Mouse (Mus musculus) right cerebral cortex, adult 2 months (tissue): ENCODE measurements at regions not wholly inside any gene's neighbourhood (a gene's known extent, or its start where the extent isn't known, plus 50 kb on each side); places are given as distances from the start of the nearest gene placed in this dataset.
A peak's percentile ranks its signal among the peaks of the same experiment; 100 is the strongest.
"Not testable (repeated sequence)": the region's sequence is repeated elsewhere in the genome, so short reads cannot be mapped to it uniquely, and the experiment has no call there.

Source experiments
- DNase-seq, 2 experiments: peaks; one replicate each; pipeline ENCODE4 v3.0.0; 2021 to 2022; ENCODE audit warnings: low spot score in 2 of 2

GRCm38 (mm10) chr1:185939914-185940313 lies 177.2 kb downstream of the Lyplal1 start:
- no peak for DNase-seq

- no peak for DNase-seq
Measured at GRCm38 (mm10) chr1:185940511-185940910, 176.6 kb downstream of the Lyplal1 start.

GRCm38 (mm10) chr1:185951163-185951562 lies 165.9 kb downstream of the Lyplal1 start:
- peak; percentile 25 to 53 for DNase-seq

GRCm38 (mm10) chr1:185955821-185956220 lies 161.3 kb downstream of the Lyplal1 start:
- not testable (repeated sequence) for DNase-seq

GRCm38 (mm10) chr1:185957557-185957956 lies 159.6 kb downstream of the Lyplal1 start:
- no peak for DNase-seq

GRCm38 (mm10) chr1:185958276-185958675 lies 158.8 kb downstream of the Lyplal1 start:
- DNase-seq: no peak

- peak; percentile 12 to 13 for DNase-seq
Measured at GRCm38 (mm10) chr1:185962606-185963005, 154.5 kb downstream of the Lyplal1 start.

- no peak for DNase-seq
Measured at GRCm38 (mm10) chr1:185963773-185964172, 153.3 kb downstream of the Lyplal1 start.

GRCm38 (mm10) chr1:185964426-185964825 lies 152.7 kb downstream of the Lyplal1 start:
- no peak for DNase-seq

- DNase-seq: no peak
Measured at GRCm38 (mm10) chr1:185967227-185967626, 149.9 kb downstream of the Lyplal1 start.

GRCm38 (mm10) chr1:185967816-185968215 lies 149.3 kb downstream of the Lyplal1 start:
- DNase-seq: no peak

GRCm38 (mm10) chr1:185968642-185969041 lies 148.5 kb downstream of the Lyplal1 start:
- DNase-seq: no peak

GRCm38 (mm10) chr1:185969231-185969630 lies 147.9 kb downstream of the Lyplal1 start:
- DNase-seq: no peak

- no peak for DNase-seq
Measured at GRCm38 (mm10) chr1:185977075-185977474, 140.0 kb downstream of the Lyplal1 start.

- DNase-seq: no peak
Measured at GRCm38 (mm10) chr1:185989432-185989831, 127.7 kb downstream of the Lyplal1 start.

GRCm38 (mm10) chr1:186000066-186000465 lies 117.0 kb downstream of the Lyplal1 start:
- DNase-seq: not testable (repeated sequence)

GRCm38 (mm10) chr1:186013413-186013812 lies 103.7 kb downstream of the Lyplal1 start:
- DNase-seq: no peak

- no peak for DNase-seq
Measured at GRCm38 (mm10) chr1:186014166-186014565, 102.9 kb downstream of the Lyplal1 start.

GRCm38 (mm10) chr1:186015831-186016561 lies 101.1 kb downstream of the Lyplal1 start:
- no peak for DNase-seq

GRCm38 (mm10) chr1:186017547-186017946 lies 99.6 kb downstream of the Lyplal1 start:
- no peak for DNase-seq

GRCm38 (mm10) chr1:186019511-186019910 lies 97.6 kb downstream of the Lyplal1 start:
- no peak for DNase-seq

GRCm38 (mm10) chr1:186031951-186032350 lies 85.2 kb downstream of the Lyplal1 start:
- no peak for DNase-seq

GRCm38 (mm10) chr1:186034443-186034842 lies 82.7 kb downstream of the Lyplal1 start:
- no peak for DNase-seq
